Mouse (Mus musculus): ENCODE results near the gene Zfp184.

- TF ChIP-seq CTCF (IDR thresholded peaks at IDR 0.05; ENCODE audit: borderline replicate concordance, insufficient read depth, low read depth, low read length) (no peak), POLR2A (IDR thresholded peaks at IDR 0.05; ENCODE audit: borderline replicate concordance, insufficient read depth, low read length) (no peak)
Observed at GRCm38 (mm10) chr13:22005605-22006333, 60.9 kb downstream of the Zfp184 start.

All from cerebellum, adult 2 months (tissue).